In genomic region chr17:74528648-74529532, GRCm38 (mm10) we compare ENCODE assay signal across 8 mouse cellular contexts. TPM values are rescaled to one million over a fixed set of nuclear protein-coding genes. Genes with fewer than 3 reads are reported as not detected.
DNase-seq lines count a peak whose midpoint lies in the region; ATAC-seq lines count a peak whose summit lies in the region.

No protein-coding gene starts in this region.

- under 1% methylated on average over 72 of the region's 72 CpGs for WGBS in forebrain, embryonic 13.5 days
- under 1% methylated on average over 68 of the region's 72 CpGs for WGBS in hindbrain, embryonic 16.5 days

- H3K9ac ChIP-seq in forebrain, embryonic 13.5 days = peak overlapping the region; percentile 86
- H3K9ac ChIP-seq in hindbrain, embryonic 16.5 days (ENCODE audit: low read depth, low read length) = peak overlapping the region; percentile 97

- no peaks in the 10 kb centered on the region for H3K36me3 ChIP-seq in forebrain, embryonic 13.5 days (ENCODE audit: poor library complexity, severe bottlenecking)
- no peaks in the 10 kb centered on the region for H3K36me3 ChIP-seq in hindbrain, embryonic 16.5 days (ENCODE audit: control insufficient read depth, insufficient read depth, low read length)

- peak overlapping the region; percentile 66 for H3K4me3 ChIP-seq in forebrain, embryonic 13.5 days
- H3K4me3 ChIP-seq in hindbrain, embryonic 16.5 days (ENCODE audit: low read length) = peak overlapping the region; percentile 100

- peak overlapping the region; percentile 86 for H3K4me2 ChIP-seq in forebrain, embryonic 13.5 days
- peak overlapping the region; percentile 87 for H3K4me2 ChIP-seq in hindbrain, embryonic 16.5 days (ENCODE audit: low read length)

- peaks cover 31% of the 10 kb centered on the region for H3K4me1 ChIP-seq in forebrain, embryonic 13.5 days
- H3K4me1 ChIP-seq in hindbrain, embryonic 16.5 days (ENCODE audit: control insufficient read depth, insufficient read depth, low read depth, low read length) = peaks cover 18% of the 10 kb centered on the region

- H3K9me3 ChIP-seq in forebrain, embryonic 13.5 days (replicated peaks) = no peaks in the 10 kb centered on the region
- no peaks in the 10 kb centered on the region for H3K9me3 ChIP-seq in hindbrain, embryonic 16.5 days (ENCODE audit: control insufficient read depth, low read length)

- peak overlapping the region; percentile 97 for H3K27ac ChIP-seq in forebrain, embryonic 13.5 days
- H3K27ac ChIP-seq in hindbrain, embryonic 16.5 days (ENCODE audit: low read depth, low read length) = peak overlapping the region; percentile 94

- peak; percentile 63 for ATAC-seq in forebrain, embryonic 13.5 days
- peak; percentile 57 for ATAC-seq in hindbrain, embryonic 16.5 days

- peak; percentile 82 for DNase-seq in adrenal gland, postnatal 14 days
- no peak for DNase-seq in adrenal gland, adult 8-10 months
- peak; percentile 42 for DNase-seq in right cerebral cortex, postnatal 14 days
- DNase-seq in right cerebral cortex, postnatal 4 days = no peak
- DNase-seq in lung, postnatal 10 days = peak; percentile 46
- peak; percentile 76 to 88 for DNase-seq in spleen, postnatal 4 days (ENCODE audit: low spot score in 2 of 2)

- no peaks in the 10 kb centered on the region for H3K27me3 ChIP-seq in forebrain, embryonic 13.5 days
- no peaks in the 10 kb centered on the region for H3K27me3 ChIP-seq in hindbrain, embryonic 16.5 days (replicated peaks; ENCODE audit: control insufficient read depth, insufficient read depth, low read length)

RNA-seq across cellular contexts. Expression of gene Birc6, which starts 0.8 kb away (rescaled TPM):
- 118 and 119 TPM in 2 replicates for total RNA-seq in adrenal gland, postnatal 14 days (2021)
- 100 to 1,000 TPM; 114 to 157 (median 124) TPM for total RNA-seq in adrenal gland, adult 8-10 months (2022)
- 94.6 and 105 TPM in 2 replicates for polyA plus RNA-seq in forebrain, embryonic 13.5 days (2015; fragmentation: Nextera tagmentation; extraction: Ambion mirVana)
- polyA plus RNA-seq in hindbrain, embryonic 16.5 days (2015; fragmentation: Nextera tagmentation; extraction: Ambion mirVana) = 61.9 and 68.1 TPM in 2 replicates

RNA-seq across cellular contexts. Expression of gene Yipf4, which starts 39.6 kb away (rescaled TPM):
- 115 and 123 TPM in 2 replicates for total RNA-seq in adrenal gland, postnatal 14 days (2021)
- total RNA-seq in adrenal gland, adult 8-10 months (2022) = 100 to 1,000 TPM; 111 to 141 (median 121) TPM
- 47.6 and 62.7 TPM in 2 replicates for polyA plus RNA-seq in forebrain, embryonic 13.5 days (2015; fragmentation: Nextera tagmentation; extraction: Ambion mirVana)
- 44.8 and 51.3 TPM in 2 replicates for polyA plus RNA-seq in hindbrain, embryonic 16.5 days (2015; fragmentation: Nextera tagmentation; extraction: Ambion mirVana)

Comparison
In these comparisons a context has a peak if more than half of its experiments do, and no peak if none do; other contexts are left out.
1. DNase-seq: peak in adrenal gland, postnatal 14 days (single experiment), right cerebral cortex, postnatal 14 days (single experiment), lung, postnatal 10 days (single experiment) and spleen, postnatal 4 days (2 of 2); none in adrenal gland, adult 8-10 months (single experiment) and right cerebral cortex, postnatal 4 days (single experiment).